Mouse (Mus musculus) neutrophil, adult 83 days (primary cell): ENCODE data around the gene Elob. TPM values are rescaled to one million over a fixed set of nuclear protein-coding genes. Genes with fewer than 3 reads are reported as not detected.

Experiments used
- total RNA-seq, 2 experiments: library from RNA; stranded (reverse); gene quantifications; one replicate each; pipeline ENCODE4 v1.2.4; 2023

Elob gene
- total RNA-seq, result 100 to 1,000 TPM; 176 to 182 TPM

DNA sequence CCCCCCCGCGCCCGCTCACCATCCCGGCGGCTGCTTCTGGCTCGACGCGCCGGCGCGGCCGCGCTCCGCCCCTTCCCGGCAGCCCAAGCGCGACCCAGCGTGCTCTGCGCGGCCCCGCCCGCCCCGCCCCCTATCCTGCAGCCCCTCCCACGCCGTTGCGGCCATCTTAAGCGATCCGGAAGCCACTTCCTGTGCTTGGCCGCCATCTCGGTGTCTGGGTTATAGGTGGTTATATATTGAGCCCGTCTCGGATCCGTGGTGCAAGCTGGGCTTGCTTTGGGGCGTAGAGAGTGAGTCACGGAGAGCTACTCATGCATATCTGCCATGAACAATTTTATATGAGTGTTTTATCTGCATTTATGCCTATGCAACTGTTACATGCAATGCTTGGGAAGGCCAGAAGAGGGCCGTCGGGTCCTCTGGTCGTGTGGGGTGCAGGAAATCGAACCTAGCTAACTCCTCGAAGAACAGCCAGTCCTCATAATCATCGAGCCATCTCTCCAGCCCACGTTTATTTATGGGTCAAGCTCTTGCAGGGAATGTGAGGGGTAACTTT lies at the start of gene Elob:
TSS of gene Elob (minus strand) at position 73 of the 556 bp plus-strand sequence.

GRCm38 (mm10) chr17:23867756-23868155 lies 38.8 kb upstream of the Elob start, which contains the start of gene Prss21:
Gene Prss21, plus strand, starts transcription at chr17:23868056.

GRCm38 (mm10) chr17:23843812-23844273 lies 14.9 kb upstream of the Elob start, which contains the start of the genes Prss32 and Prss41:
Gene Prss32, plus strand, starts transcription at chr17:23843855.
Gene Prss41, minus strand, starts transcription at chr17:23844172.

GRCm38 (mm10) chr17:23836006-23836575 lies 7.2 kb upstream of the Elob start, which contains the start of gene Prss33:
Gene Prss33, minus strand, starts transcription at chr17:23836056.

DNA sequence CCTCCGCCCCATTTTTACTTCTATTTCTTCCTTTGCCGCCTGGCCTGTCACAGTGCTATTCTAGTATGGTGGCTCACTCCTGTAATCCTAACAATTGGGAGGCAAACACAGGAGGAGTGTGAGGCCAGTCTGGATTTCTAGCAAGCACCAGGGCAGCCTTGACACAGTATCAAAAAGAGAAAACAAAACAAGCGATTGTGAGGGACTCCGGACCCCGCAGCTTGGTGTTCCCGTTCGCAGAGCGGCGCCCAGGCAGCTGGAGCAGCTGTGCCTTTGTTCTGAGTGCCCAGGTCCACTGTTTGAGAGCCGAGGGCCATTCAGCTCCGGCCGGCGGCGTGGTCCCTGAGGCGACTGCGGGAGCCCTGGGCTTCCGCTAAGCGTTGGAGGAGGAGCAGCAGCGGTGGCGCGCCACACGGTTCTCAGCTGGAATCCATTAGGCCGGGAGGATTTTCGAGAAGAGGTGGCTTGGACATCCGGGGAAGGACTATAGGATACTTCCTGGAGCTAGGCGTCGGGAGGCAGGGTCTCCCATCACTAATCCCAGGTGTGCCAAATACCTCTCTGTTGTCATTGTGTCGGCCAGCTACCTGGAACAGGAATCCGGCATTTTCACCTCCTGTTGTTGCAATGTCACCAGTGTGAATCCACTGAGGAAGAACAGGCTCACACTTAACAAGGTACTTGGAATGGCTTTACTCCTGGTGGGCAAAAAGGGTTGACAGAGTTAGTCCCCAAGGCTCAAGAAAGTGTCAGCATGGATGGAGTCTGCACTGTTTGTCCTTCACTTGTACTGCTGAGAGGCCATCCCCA lies 38.5 kb downstream of the Elob start, which contains the start of gene Srrm2:
TSS of gene Srrm2 (plus strand) at position 264 of the 810 bp plus-strand sequence.

GRCm38 (mm10) chr17:23785561-23786471 lies 43.1 kb downstream of the Elob start, which contains the start of gene Flywch2:
Gene Flywch2, minus strand, starts transcription at chr17:23786081.

Other genes starting within 250 kb of the Elob start
- gene Zfp13, start 229.6 kb downstream of the Elob start, total RNA-seq, result under 1 TPM in 1 of 2 experiments, not detected in 1; 0.24 TPM
- not detected for gene Zscan10, start 228.3 kb downstream of the Elob start, total RNA-seq
- gene Mmp25, start 183.9 kb downstream of the Elob start, total RNA-seq, result 100 to 1,000 TPM; 157 to 170 TPM
- gene Bicdl2, start 168.6 kb downstream of the Elob start, total RNA-seq, result 1 to 10 TPM; 1.6 to 2.4 TPM
- 10 to 100 TPM; 50.6 to 50.7 TPM for gene Hcfc1r1, start 155.5 kb downstream of the Elob start, total RNA-seq
- gene Thoc6, start 155.3 kb downstream of the Elob start, total RNA-seq, result 10 to 100 TPM; 19.0 to 19.2 TPM
- gene Tnfrsf12a, start 151.7 kb downstream of the Elob start, total RNA-seq, result 1 to 10 TPM; 4.8 to 5.1 TPM
- not detected for gene Cldn6, start 149.9 kb downstream of the Elob start, total RNA-seq
- not detected for gene Cldn9, start 145.1 kb downstream of the Elob start, total RNA-seq
- gene 1520401A03Rik, start 106.4 kb downstream of the Elob start, total RNA-seq, result not detected
- 10 to 100 TPM; 40.9 to 41.4 TPM for gene Pkmyt1, start 102.8 kb downstream of the Elob start, total RNA-seq
- gene Paqr4, start 88.3 kb downstream of the Elob start, total RNA-seq, result 1 to 10 TPM; 3.2 to 5.1 TPM
- not detected for gene Kremen2, start 83.3 kb downstream of the Elob start, total RNA-seq
- gene Flywch1, start 57.5 kb downstream of the Elob start, total RNA-seq, result 1 to 10 TPM; 8.7 to 9.6 TPM
- under 1 TPM in 1 of 2 experiments, not detected in 1; 0.53 TPM for gene Flywch2, start 43.1 kb downstream of the Elob start, total RNA-seq
- gene Srrm2, start 38.6 kb downstream of the Elob start, total RNA-seq, result 100 to 1,000 TPM; 456 to 525 TPM
- not detected for gene Prss33, start 6.9 kb upstream of the Elob start, total RNA-seq
- not detected for gene Prss32, start 14.7 kb upstream of the Elob start, total RNA-seq
- not detected for gene Prss41, start 15.0 kb upstream of the Elob start, total RNA-seq
- gene Prss21, start 38.9 kb upstream of the Elob start, total RNA-seq, result not detected
- gene Dcpp1, start 51.7 kb upstream of the Elob start, total RNA-seq, result not detected
- gene Dcpp2, start 51.7 kb upstream of the Elob start, total RNA-seq, result not detected
- not detected for gene Dcpp3, start 88.3 kb upstream of the Elob start, total RNA-seq
- not detected for gene Sbp, start 112.5 kb upstream of the Elob start, total RNA-seq
- not detected for gene Sbpl, start 126.1 kb upstream of the Elob start, total RNA-seq
- not detected for gene Prss30, start 151.4 kb upstream of the Elob start, total RNA-seq
- gene Prss22, start 169.0 kb upstream of the Elob start, total RNA-seq, result not detected
- gene Prss27, start 209.0 kb upstream of the Elob start, total RNA-seq, result not detected
- gene Kctd5, start 244.3 kb upstream of the Elob start, total RNA-seq, result 10 to 100 TPM; 13.1 to 16.4 TPM